Mouse (Mus musculus) ovary, postnatal 10 days (tissue): ENCODE data around the gene Cdk19.
A peak's percentile ranks its signal among the peaks of the same experiment; 100 is the strongest.

ENCODE experiments used
- DNase-seq: peaks from one replicate; pipeline ENCODE4 v3.0.0; 2022; ENCODE audit warnings: low spot score

Cdk19 gene

DNA sequence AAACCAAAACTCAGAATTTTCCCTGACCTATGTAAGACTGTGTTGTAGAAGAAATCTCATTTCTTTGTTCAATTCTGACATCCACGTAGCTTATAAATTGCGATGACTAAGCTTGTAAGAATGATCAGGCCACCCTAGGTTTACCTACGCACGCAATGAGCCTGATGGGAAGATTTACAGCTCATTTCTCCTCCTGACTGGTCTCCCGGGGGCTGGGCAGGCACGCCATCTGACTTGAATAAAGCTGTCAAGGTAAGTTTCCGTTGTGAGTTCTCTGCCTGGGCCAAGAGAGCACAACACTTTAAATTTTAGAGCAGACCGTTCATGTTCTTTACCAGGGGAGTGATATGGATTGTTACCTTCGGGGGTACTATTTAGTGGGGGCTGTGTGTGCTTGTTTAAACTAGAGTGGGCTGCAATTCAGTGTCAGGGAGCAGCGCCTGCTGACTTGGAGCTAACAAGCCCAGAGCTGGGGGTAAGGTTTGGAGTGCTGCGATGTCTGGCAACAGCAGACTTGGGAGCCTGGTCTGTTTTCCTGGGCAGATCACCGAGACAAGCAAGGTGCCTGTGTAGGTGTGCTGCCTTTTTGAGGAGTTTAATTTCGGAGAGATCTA lies at the start of gene Cdk19:
Gene Cdk19, plus strand, starts transcription at position 214 of the 614 bp plus-strand sequence.
- DNase-seq, result no peak

DNA sequence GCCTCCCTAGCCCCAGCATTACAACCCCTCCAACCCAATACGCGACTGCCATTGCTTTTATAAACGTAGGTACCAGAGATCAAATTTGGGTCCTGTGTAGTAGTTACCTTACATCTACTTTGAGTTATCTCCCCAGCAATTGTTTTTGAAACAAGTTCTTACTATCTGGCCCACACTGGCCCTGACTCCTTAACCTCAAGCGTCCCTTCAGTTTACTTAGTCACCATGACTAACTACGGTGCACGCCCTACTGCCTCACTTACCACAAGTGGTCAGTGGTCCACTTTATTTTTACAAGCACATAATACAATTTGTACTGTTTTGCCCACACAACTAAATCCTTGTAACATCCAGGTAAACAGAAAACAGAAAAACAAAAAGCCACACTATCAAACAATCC lies 46.7 kb upstream of the Cdk19 start:
- DNase-seq, result no peak

DNA sequence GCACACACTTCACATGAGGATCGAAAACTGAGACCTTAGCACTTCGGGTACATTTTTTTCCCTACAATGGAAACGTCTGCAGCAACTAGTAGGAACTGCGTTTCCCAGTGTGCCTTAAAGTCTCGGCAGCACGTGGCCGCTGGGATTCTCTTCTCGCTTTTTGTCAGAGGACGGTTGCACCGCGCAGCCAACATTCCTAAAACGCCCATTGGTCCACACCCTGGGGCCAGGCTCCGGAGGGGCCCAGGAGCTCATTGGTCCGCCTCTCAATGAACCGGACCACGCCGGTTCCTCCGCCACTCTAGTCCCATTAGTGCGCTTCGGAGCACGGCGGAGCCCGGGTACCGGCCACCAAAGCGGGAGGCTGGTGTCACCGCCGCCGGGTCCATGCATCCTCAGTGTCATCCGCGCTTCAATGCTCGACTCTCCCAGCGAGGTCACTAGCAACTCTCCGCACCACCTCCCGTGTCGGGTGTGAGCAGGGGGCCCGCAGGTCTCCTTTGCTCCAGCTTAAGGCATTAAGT lies 38.7 kb upstream of the Cdk19 start:
- peak; percentile 63 for DNase-seq

DNA sequence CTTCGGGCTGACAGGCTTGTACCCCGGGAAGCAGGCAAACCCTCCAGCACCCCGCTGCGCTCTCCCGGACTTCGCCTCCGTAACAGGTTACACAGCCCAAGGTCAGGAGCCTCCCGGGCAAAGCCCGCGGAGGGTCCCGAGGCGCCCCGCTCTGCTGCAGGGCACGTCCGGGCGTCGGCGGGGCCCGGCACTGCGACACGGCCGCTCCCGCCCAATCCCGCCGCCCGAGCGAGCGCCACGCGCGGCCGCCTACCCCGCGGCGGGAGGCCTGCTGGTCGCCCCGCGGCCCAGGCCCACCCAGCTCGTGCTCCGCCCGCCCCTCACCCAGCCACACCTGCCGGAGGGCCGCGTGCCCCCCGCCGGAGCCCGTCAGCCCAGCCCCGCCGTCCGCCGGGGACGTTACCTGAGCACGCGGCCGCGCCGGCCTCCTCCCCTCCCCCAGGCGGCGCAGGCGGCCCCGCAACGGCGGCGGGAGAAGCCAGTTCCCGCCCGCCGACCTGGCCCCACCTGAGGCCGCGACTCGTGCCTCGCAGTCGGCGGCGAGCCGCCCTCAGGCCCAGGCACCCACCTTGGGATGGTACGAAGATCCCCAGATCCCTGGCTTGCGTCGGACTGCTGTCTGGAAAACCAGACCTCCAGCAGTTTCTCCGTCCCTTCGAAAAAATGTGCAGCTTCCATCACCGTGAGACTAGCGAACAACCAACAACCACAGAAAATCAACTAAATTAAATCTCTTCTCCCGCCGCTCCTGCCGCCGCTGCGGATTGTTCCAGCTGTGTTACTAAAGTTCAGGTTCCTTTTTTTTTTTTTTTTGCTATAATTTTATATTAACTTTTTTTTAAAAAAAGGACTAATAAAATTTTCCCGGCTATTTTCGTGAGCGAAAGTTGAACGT lies 37.9 kb upstream of the Cdk19 start:
- DNase-seq, result peak; percentile 9

DNA sequence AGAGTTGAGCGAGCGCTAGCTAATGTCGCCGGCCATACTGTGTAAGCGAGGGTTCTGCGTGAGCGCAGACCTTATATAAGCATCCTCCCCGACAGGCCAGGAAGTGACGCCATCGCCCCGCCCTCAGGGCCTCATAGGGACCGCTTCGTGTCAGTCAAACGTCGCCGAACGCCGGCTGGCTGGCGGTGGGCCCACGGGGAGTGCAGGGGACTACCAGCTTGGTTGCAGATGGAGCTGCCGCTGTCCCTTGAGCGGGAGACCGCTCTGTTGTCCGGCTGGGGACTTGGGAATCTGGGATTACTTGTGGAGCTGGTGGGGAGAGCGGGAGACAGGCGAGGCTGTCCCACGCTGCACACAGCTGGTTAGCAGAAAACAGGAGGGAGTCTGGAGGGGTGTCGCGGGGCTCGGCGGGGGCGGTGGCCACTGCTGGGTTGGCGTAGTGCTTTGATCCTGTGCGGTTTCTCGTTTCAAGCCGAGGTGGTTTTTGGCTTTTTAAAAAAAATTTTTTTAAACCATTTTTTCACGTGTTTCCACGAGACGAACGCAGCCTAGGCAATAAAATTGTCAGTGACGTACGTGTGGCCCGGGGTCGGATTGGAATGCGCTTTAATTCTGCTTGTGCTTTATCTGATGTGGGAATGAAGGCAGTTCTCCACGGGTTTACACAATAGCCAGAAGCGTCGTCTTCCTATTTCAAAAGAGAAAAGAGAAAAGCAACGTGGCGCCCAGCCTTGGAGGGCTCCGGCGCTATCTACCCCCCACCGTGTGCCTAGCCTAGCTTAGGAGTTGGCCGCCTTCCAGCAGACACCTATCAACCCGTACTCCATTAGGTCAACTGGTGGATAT lies 37.0 kb upstream of the Cdk19 start, which contains the start of gene Amd1:
Gene Amd1, minus strand, starts transcription at position 47 of the 846 bp plus-strand sequence.
- DNase-seq, result peak; percentile 100

DNA sequence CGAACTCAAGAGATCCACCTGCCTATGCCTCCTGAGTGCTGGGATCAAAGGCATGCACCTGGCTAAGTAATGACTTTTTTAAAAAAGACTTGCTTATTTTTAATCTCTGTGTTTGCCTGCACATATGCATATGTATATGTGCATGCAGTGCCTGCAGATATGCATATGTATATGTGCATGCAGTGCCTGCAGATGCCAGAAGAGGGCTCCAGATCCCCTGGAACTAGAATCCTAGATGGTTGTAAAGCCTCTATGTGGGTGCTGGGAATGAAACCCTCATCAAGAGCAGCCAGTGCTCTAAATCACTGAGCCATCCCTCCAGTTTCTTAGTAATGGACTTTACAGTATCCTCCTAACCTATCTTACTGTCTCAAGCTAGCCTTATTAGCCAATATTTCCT lies 33.4 kb upstream of the Cdk19 start:
- DNase-seq, result no peak

DNA sequence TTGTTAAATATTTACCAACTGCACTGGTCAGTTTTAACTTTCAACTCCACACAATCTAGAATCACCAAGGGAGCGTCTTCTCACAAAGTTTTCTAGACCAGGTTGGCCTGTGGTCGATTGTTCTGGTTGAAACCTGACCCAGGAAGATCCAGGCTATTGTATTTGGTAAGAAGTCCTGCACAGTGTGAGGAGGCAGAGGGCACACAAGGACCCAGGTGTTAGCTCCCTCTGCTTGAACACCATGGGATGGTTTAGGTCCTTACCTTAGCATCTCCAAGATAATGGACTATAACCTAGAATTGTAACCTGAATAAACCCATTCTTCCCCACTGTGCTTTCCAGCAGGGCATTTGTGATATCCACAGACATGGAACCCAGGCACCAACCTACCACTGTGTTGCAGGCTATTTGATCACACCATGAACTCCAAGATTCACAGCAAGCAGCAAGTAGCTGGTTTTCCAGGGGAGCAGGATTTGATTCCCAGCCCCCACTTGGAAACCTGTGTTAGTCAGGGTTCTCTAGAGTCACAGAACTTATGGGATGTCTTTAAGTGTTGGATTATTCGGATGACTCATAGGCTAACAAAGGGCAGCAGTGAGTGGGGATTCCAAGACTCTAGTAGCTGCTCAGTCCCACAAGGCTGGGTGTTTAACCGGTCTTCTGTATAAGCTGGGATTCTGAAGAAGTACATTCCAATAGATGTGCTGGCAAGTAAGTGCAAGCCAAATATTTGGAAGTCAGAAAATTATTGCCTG lies 31.4 kb upstream of the Cdk19 start:
- no peak for DNase-seq

DNA sequence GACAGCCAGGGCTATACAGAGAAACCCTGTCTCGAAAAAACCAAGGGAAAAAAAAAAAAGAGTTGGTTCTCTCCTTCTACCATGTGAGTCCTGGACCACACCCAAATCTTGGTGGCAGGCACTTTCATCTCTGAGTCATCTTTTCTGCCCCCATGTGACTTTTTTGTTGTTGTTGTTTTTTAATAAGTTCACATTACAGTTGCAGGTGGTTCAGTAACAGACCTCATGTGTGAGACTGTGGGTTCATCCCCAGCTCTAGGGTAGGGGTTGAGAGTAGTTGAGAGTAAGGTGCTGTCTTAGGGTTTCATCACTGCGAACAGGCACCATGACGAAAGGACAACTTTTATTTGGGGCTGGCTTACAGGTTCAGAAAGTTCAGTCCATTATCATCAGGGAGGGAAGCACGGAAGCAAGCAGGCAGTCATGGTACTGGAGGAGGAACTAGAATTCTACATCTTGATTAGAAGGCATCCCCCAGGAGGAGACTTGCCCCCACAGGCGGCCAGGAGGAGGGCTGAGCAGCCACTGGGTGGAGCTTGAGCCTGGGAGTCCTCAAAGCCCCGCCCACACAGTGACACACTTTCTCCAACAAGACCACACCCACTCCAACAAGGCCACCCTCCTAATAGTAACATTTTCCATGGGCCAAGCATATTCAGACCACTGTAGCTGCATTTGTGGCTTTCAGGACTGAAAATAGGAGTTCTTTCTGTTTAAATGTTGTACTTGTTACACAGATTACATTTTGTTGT lies 29.3 kb upstream of the Cdk19 start:
- no peak for DNase-seq

DNA sequence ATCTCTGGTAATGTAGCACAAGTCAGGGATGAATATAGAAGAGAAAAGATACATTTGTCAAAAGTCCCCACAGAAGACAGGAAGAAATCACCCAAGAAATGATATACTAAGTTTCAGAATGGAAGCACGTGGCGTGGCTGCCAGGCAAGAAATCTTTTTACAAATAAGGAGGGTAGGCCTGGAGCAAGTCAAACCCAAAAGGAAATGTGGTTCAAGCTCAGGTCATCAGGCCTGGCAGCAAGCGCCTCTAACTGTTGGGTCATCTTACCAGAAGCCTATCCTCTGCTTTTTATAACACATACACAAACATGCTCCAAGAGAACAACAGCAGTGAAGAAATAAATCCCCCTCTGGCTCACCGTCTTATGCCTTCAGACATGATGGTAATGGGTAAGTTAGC lies 26.6 kb upstream of the Cdk19 start:
- no peak for DNase-seq

DNA sequence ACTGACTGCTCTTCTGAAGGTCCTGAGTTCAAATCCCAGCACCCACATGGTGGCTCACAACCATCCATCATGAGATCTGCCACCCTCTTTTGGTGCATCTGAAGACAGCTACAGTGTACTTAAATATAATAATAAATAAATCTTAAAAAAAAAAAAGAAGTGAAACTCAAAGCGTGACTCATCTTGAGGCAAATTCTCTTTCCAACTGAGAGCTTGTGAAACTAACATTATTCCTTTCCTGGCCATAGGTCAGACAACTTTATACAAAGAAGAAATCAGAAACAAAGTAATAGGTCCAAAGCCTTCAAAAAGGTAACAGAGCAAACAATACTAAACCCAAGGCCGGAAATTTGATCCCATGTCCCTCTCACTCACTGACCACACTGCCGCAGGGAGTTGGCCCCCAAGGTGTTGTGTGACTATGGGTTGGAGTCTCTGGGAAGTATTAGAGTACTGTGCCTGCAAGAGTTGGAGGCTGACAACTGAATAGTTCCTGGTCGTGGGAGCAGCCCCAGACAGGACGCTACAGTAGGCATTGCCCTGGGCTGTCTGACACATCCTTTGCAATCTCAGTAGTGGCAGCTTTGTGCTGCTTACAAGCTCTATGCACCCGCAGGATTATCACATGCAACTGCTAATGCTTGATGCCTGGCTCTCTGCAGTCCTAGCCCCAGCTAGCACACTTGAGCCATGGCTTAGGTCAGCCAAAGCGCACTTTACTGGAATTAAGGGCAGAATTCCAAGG lies 22.4 kb upstream of the Cdk19 start:
- DNase-seq, result no peak

DNA sequence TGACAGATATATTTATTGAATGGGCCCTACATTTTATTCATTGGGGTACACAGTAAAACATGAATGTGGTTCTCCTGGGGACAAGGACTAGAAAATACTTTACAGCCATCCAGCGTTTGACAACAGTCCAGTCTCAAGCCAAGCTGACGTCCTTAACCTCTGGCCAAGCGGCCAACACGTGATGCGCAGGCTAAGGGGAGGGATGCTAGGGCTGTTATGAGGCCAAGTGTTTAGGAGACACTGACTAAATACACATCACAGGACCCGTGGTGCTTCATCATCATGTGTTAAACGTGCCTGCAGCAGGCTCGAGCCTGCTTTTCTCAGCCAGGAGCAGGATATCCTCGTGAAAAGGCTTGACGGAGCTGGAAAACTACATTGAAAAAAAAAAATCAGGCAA lies 19.1 kb upstream of the Cdk19 start:
- DNase-seq, result no peak

DNA sequence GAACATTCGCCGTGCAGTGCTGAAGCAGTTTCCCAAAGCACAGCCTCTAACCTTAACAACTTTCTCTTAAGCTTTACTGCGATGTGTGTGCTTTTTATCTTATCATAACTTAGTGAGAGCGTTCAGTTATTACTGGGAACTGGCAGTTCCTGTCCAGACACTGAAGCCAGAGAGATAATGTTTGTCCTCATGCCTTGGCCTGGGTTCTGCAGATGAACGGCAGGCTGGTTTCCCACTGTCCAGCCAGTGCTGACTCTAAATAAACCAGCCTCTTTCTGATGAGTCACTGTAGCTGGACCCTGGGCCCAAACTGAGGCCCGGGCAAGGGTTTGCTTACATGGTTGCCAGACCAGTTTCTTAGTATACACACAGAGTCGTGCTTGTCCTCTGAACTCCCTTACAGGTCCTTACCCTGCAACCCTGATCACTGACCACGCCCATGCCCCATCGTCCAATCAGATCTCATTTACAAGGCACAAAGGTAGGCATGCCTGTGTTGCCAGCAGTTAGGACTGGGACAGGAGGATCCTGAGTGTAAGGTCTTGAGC lies 11.3 kb upstream of the Cdk19 start:
- DNase-seq, result no peak

DNA sequence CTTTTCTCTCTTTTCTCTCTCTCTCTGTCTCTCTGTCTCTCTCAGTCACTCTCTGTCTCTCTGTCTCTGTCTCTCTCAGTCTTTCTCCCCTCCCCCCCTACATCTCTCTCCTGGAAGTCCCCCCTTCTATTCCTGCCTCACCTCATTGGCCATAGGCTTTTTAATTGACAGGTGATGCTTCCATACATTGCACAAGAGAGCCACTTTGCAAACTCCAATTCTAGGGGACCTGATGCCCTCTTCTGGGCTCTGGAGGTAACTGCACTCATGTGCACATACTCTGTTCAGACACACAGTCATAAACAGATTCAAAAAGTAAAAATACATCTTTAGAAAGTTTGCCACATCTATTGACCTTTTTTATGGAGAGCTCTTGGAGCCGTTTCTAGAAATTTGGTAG lies 9.1 kb upstream of the Cdk19 start:
- no peak for DNase-seq

DNA sequence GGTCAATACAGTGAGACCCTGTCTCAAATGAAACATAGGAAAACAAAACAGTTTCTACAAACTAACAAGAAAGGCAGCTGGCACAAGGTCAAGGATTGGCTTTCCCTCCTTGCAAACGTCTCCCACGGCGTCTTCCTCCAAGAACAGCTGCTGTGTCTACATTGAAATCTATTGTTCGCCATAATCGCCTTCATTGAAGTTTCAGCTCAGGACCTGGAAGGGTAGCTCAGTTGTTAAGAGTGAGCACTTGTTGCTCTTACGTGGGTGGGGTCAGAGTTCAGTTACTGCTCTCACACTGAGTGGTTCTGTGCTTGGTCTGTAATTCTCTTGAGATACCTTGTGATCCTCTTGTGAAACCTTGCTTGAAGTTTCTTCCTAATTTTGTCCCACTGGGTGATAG lies 6.5 kb upstream of the Cdk19 start:
- no peak for DNase-seq

DNA sequence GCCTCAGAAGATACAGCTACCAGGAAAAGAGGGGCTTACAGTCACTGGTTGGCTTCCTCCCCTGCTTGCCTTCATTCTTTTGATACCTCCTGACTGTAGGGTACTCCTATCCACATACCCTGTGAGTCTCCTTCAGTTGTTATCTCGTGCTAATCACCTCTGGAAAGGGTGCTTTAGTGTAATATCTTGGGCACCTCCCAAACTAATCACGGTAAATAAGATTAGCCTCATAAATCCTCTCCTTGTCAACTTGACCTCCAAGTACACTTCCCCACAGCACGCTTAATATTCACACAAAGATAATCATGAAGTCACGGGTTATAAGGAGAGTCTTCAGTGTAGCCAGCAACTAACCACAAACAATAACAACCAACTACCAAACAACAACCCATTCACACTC lies 2.7 kb downstream of the Cdk19 start:
- no peak for DNase-seq

DNA sequence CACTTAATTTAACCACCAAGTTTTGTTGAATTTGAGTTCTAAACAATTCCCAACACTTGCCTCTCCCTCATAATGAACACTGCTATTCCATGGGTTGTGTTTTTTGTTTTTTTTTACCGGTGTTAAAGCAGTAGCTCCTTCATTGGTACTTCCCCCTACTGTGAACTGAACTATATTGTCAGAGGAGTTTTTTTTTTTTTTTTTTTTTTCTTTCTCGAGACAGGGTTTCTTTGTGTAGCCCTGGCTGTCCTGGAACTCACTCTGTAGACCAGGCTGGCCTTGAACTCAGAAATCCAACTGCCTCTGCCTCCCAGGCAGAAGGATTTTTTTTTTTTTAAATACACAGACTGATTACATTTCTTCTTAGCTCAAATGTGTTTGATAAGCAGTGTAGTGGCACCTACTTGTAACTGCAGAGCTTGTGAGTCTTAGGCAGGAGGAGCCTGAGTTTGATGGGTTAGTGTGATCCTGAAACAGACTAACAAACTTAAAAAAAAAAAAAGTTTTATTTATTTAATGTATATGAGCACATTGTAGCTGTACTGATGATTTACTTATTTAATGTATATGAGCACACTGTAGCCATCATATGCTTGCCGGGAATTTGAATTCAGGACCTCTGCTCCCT lies 7.5 kb downstream of the Cdk19 start:
- DNase-seq, result no peak

DNA sequence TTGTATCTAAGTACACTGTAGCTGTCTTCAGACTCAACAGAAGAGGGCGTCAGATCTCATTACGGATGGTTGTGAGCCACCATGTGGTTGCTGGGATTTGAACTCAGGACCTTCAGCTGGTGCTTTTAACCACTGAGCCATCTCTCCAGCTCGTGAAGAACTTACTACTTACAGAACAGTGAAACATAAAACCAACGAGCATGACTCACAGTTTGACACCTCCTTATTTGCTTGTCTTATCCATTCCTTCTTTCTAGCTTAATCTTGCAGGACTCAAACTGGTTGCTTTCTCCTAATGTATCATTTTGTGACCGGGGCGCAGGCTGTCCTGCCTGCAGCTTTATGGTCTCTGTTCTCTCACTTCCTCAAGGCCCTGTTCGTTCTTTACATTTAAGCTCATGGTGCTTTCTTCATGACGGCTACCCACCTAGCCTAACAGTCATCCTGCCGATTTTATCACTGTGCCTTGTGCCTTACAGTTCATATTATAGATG lies 8.1 kb downstream of the Cdk19 start:
- no peak for DNase-seq

DNA sequence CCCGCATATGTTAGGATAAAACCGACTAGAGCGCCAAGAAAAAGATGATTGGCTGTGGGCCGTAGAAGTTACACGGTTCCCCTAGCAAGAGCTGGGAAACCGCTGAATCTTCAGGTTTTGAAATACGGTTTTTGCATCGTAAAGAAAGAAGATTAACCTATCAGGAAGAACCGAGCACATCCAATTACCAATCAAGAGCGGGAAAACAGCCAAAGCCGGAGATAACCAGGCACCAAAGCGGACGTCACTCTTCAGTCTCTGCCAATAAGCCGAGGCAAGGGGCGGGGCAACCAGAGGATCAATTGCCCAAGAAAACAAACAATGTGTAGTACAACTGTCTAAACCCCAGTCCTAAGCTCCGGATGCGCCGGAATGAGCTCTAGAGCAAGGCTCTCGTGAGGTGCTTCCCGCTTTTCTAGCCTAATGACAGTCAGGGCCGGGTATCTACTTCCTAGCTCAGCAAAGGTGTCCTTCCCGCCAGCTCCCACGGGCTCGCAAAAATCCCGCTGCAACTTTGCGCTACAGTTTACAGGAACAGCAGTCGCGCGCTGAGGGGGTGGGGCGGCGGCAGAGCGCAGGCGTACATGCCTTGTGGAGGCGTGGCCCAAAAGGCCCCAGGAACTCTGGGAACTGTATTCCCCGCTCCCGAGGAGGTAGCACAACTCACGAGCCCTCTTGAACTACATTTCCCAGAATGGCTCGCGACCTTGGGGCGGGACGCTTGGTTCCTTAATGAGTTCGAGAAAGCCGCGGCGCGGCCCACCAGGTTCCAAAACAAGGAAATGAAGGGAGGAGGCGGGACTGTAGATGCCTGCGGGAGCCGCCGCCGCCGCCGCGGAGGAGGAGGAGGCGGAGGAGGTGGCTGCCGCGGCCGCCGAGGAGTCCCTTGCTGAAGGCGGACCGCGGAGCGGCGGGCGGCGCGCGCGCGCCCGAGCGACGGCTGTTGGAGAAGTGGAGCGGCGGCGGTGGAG lies 9.5 kb downstream of the Cdk19 start:
- peak; percentile 85 for DNase-seq
